In genomic region chr8:77132903-77133637, GRCm38 (mm10) we compare ENCODE assay signal across 8 mouse cellular contexts.
DNase-seq lines count a peak whose midpoint lies in the region; ATAC-seq lines count a peak whose summit lies in the region.

No protein-coding gene starts in this region.

- DNase-seq in Muller cell, postnatal 12 days (ENCODE audit: inconsistent ontology term), result peak; percentile 58
- DNase-seq in adrenal gland, postnatal 10 days, result peak; percentile 35
- DNase-seq in forelimb bud, embryonic 11.5 days (ENCODE audit: low read depth, low spot score), result peak; percentile 53
- no peak for DNase-seq in thymus, postnatal 10 days (ENCODE audit: low spot score in 2 of 2)
- no peak for DNase-seq in T-cell, adult 2 months (ENCODE audit: low spot score)

- peak; percentile 91 for ATAC-seq in intestine, embryonic 15.5 days
- no peak for ATAC-seq in limb, embryonic 15.5 days (ENCODE audit: insufficient number of reproducible peaks, low FRiP score, low TSS enrichment, low read depth)
- ATAC-seq in midbrain, embryonic 16.5 days, result no peak

- no peak overlapping the region for H3K4me3 ChIP-seq in intestine, embryonic 15.5 days (replicated peaks)
- H3K4me3 ChIP-seq in limb, embryonic 15.5 days, result no peak overlapping the region
- no peak overlapping the region for H3K4me3 ChIP-seq in midbrain, embryonic 16.5 days (ENCODE audit: low read depth, low read length)

- no peak overlapping the region for H3K9ac ChIP-seq in intestine, embryonic 15.5 days
- H3K9ac ChIP-seq in limb, embryonic 15.5 days, result no peak overlapping the region
- H3K9ac ChIP-seq in midbrain, embryonic 16.5 days (ENCODE audit: low read depth, low read length), result no peak overlapping the region

- H3K27me3 ChIP-seq in intestine, embryonic 15.5 days (replicated peaks), result no peaks in the 10 kb centered on the region
- no peaks in the 10 kb centered on the region for H3K27me3 ChIP-seq in limb, embryonic 15.5 days
- H3K27me3 ChIP-seq in midbrain, embryonic 16.5 days (ENCODE audit: control insufficient read depth, insufficient read depth, low read depth, low read length), result no peaks in the 10 kb centered on the region

- H3K9me3 ChIP-seq in intestine, embryonic 15.5 days, result no peaks in the 10 kb centered on the region
- no peaks in the 10 kb centered on the region for H3K9me3 ChIP-seq in limb, embryonic 15.5 days
- peaks cover 5% of the 10 kb centered on the region for H3K9me3 ChIP-seq in midbrain, embryonic 16.5 days (replicated peaks; ENCODE audit: control insufficient read depth, low read length, poor library complexity, severe bottlenecking)

- no peaks in the 10 kb centered on the region for H3K36me3 ChIP-seq in intestine, embryonic 15.5 days
- no peaks in the 10 kb centered on the region for H3K36me3 ChIP-seq in limb, embryonic 15.5 days
- no peaks in the 10 kb centered on the region for H3K36me3 ChIP-seq in midbrain, embryonic 16.5 days (ENCODE audit: control insufficient read depth, insufficient read depth, low read length)

- H3K4me2 ChIP-seq in intestine, embryonic 15.5 days (replicated peaks), result no peak overlapping the region; the same call in 1 of the 2 replicates
- H3K4me2 ChIP-seq in limb, embryonic 15.5 days, result peak overlapping the region; percentile 27
- H3K4me2 ChIP-seq in midbrain, embryonic 16.5 days (ENCODE audit: low read length), result peak overlapping the region; percentile 12; the same call in 1 of the 2 replicates

- WGBS in intestine, embryonic 15.5 days, result 37% methylated on average over 11 of the region's 11 CpGs
- 30% methylated on average over 11 of the region's 11 CpGs for WGBS in limb, embryonic 15.5 days
- 29% methylated on average over 11 of the region's 11 CpGs for WGBS in midbrain, embryonic 16.5 days

- no peaks in the 10 kb centered on the region; the same call in 1 of the 2 replicates for H3K4me1 ChIP-seq in intestine, embryonic 15.5 days (replicated peaks)
- H3K4me1 ChIP-seq in limb, embryonic 15.5 days, result peaks cover 9% of the 10 kb centered on the region
- H3K4me1 ChIP-seq in midbrain, embryonic 16.5 days (ENCODE audit: control insufficient read depth, insufficient read depth, low read length), result no peaks in the 10 kb centered on the region

- H3K27ac ChIP-seq in intestine, embryonic 15.5 days, result no peak overlapping the region
- no peak overlapping the region for H3K27ac ChIP-seq in limb, embryonic 15.5 days
- no peak overlapping the region for H3K27ac ChIP-seq in midbrain, embryonic 16.5 days (ENCODE audit: low read length)

Comparison
In these comparisons a context has a peak if more than half of its experiments do, and no peak if none do; other contexts are left out.
1. DNase-seq: peak in Muller cell, postnatal 12 days (single experiment), adrenal gland, postnatal 10 days (single experiment) and forelimb bud, embryonic 11.5 days (single experiment); none in thymus, postnatal 10 days (0 of 2) and T-cell, adult 2 months (single experiment).